Mouse (Mus musculus) G1E (cell line): ENCODE results near the gene Cemip.

ENCODE experiments used
- CTCF ChIP-seq: IDR thresholded peaks from 2 replicates; pipeline ENCODE4 v1.5.1; 2012; ENCODE audit warnings: low read depth, low read length, inconsistent platforms, mixed read lengths
- GATA1 ChIP-seq: IDR thresholded peaks from 2 replicates; pipeline ENCODE4 v1.6.1; 2012; ENCODE audit warnings: borderline replicate concordance, low read length, inconsistent platforms, mixed read lengths
- POLR2AphosphoS5 ChIP-seq: IDR thresholded peaks from 2 replicates; pipeline ENCODE4 v1.6.1; 2012; ENCODE audit warnings: low read depth, low read length, inconsistent platforms; ENCODE audit not compliant: insufficient replicate concordance
- TAL1 ChIP-seq: conservative IDR thresholded peaks from 2 replicates; pipeline ENCODE4 v1.6.1; 2012; ENCODE audit warnings: low read depth, low read length, inconsistent platforms, mixed read lengths

DNA sequence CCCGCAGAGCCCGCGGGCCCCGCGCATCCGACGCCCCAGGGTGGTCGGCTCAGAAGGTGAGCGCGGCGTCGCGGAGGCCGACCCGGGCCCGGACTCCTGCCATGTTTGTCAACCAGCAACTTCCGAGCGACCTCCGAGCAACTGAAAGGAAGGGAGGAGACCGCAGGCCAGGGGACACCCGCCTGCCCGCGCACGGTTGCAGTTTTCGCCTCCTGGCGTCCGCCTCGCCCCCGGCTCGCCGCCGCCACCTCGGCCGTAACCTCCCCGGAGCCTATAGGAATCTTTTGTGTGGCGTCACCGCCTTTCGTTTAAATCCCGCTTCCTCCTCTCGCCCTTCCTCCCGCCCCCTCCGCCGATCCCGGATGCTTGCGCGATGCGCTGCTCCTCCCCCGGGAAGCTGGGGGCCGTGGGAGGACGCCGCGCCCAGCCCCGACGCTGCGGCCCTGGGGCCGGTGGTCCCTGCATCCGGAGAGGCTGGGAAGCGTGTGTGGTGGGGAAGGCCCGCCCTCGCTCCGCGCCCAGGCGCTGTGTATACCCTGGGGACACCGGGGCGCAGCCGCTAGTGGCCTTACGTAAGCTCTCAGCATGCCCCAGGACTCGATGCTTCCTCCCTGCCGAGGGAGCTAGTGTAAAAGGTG is 202.2 kb downstream of the Cemip start, which contains the start of the genes Tlnrd1 and Mesd:
- TF ChIP-seq CTCF (no peak), GATA1 (no peak), POLR2AphosphoS5 (no peak), TAL1 (no peak)
